Mouse (Mus musculus): Measurements from ENCODE around the gene Nup107.
"Not testable (repeated sequence)": the region's sequence is repeated elsewhere in the genome, so short reads cannot be mapped to it uniquely, and the experiment has no call there.

Nup107 gene

GRCm38 (mm10) chr10:117749787-117750343, 42.6 kb downstream of the Nup107 start:
- no peak for DNase-seq

- DNase-seq: no peak
Measured at GRCm38 (mm10) chr10:117749050-117749686, 43.3 kb downstream of the Nup107 start.

GRCm38 (mm10) chr10:117748276-117749049, 44.0 kb downstream of the Nup107 start:
- DNase-seq: peak; percentile 70 to 85

GRCm38 (mm10) chr10:117747711-117748110, 44.8 kb downstream of the Nup107 start:
- peak in 1 of 2 experiments; percentile 42 for DNase-seq

GRCm38 (mm10) chr10:117746297-117746883, 46.1 kb downstream of the Nup107 start, which contains the start of gene Slc35e3:
Slc35e3 (minus strand) TSS chr10:117746365.
- peak; percentile 95 to 98 for DNase-seq

GRCm38 (mm10) chr10:117745570-117746296, 46.8 kb downstream of the Nup107 start:
- peak in 1 of 2 experiments; percentile 40 for DNase-seq

GRCm38 (mm10) chr10:117743917-117744316, 48.6 kb downstream of the Nup107 start:
- DNase-seq: no peak

- DNase-seq: no peak
Measured at GRCm38 (mm10) chr10:117743182-117743581, 49.3 kb downstream of the Nup107 start.

- no peak for DNase-seq
Measured at GRCm38 (mm10) chr10:117742618-117743017, 49.9 kb downstream of the Nup107 start.

GRCm38 (mm10) chr10:117741698-117742475, 50.6 kb downstream of the Nup107 start:
- DNase-seq: no peak

GRCm38 (mm10) chr10:117740921-117741320, 51.6 kb downstream of the Nup107 start:
- DNase-seq: no peak

GRCm38 (mm10) chr10:117740171-117740570, 52.3 kb downstream of the Nup107 start:
- no peak for DNase-seq

- no peak for DNase-seq
Measured at GRCm38 (mm10) chr10:117739648-117739948, 52.9 kb downstream of the Nup107 start.

- no peak for DNase-seq
Measured at GRCm38 (mm10) chr10:117738928-117739647, 53.4 kb downstream of the Nup107 start.

GRCm38 (mm10) chr10:117738140-117738921, 54.2 kb downstream of the Nup107 start:
- no peak for DNase-seq

GRCm38 (mm10) chr10:117737498-117737897, 55.0 kb downstream of the Nup107 start:
- DNase-seq: not testable (repeated sequence)

GRCm38 (mm10) chr10:117737075-117737474, 55.4 kb downstream of the Nup107 start:
- DNase-seq: peak; percentile 54

- no peak for DNase-seq
Measured at GRCm38 (mm10) chr10:117736573-117736972, 55.9 kb downstream of the Nup107 start.

GRCm38 (mm10) chr10:117735396-117735795, 57.1 kb downstream of the Nup107 start:
- DNase-seq: not testable (repeated sequence)

- DNase-seq: peak in 1 of 2 experiments; percentile 57
Measured at GRCm38 (mm10) chr10:117734104-117734852, 58.2 kb downstream of the Nup107 start.

All from kidney, postnatal 36 days (tissue).